Mouse (Mus musculus): ENCODE results near the gene Gm42421. TPM values are rescaled to one million over a fixed set of nuclear protein-coding genes. Genes with fewer than 3 reads are reported as not detected.

The Gm42421 gene
- polyA plus RNA-seq, 1 experiment from 2014 or later = 0.64 TPM

DNA sequence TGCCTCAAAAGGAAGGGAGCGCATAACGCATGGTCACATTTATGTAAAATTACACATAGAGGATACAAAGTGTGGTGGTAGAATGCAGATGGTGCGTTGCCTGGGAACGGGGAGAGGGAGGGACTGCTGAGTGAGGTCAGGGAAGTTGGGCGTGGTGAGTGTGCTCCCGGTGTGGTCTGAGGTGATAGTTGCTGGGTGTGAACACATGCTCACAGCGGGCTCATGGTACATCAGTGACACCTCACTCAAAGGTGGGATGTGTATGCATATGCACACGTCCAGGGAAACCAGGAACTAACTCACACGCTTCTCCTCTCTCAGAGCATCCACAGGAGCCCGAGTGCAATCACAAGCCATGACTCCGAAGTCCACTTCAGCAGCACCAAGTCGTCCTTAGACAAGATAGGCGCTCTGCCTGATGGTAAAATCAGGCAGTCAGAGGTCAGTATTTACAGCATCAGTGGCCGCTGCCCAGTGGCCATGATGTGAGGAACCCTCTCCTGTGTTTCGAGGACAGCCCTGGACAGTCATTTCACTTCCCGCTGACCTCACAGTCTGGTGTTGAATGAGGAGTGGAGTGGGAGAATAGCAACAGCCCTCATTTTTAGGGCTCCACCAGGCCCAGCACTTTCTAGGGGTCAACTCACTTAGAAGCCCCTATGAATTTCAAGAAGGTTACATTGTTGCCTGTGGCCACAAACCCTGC is 48.9 kb downstream of the Gm42421 start:
- H3K27ac ChIP-seq (ENCODE audit: low read depth, low read length) = no peak overlapping the region
- H3K9ac ChIP-seq (ENCODE audit: low read depth, low read length) = no peak overlapping the region
- H3K4me1 ChIP-seq (ENCODE audit: control insufficient read depth, insufficient read depth, low read length) = 0 out of 2 replicates have a peak, but pooled peaks cover 2% of the 10 kb centered on the region
- H3K4me2 ChIP-seq (replicated peaks; ENCODE audit: low read depth, low read length) = no peak overlapping the region
- 71% methylated on average over 16 of the region's 16 CpGs for WGBS
- no peak for ATAC-seq (ENCODE audit: low FRiP score, low TSS enrichment)
- no peaks in the 10 kb centered on the region for H3K36me3 ChIP-seq (ENCODE audit: control insufficient read depth, insufficient read depth, low read length)
- no peaks in the 10 kb centered on the region for H3K9me3 ChIP-seq (ENCODE audit: control insufficient read depth, low read length)
- H3K27me3 ChIP-seq (ENCODE audit: control insufficient read depth, insufficient read depth, low read length) = no peaks in the 10 kb centered on the region
- H3K4me3 ChIP-seq (ENCODE audit: low read length) = no peak overlapping the region

GRCm38 (mm10) chr5:143980858-143981257 is 52.9 kb downstream of the Gm42421 start:
- 0 out of 2 replicates have a peak, but pooled peaks cover 2% of the 10 kb centered on the region for H3K4me1 ChIP-seq (ENCODE audit: control insufficient read depth, insufficient read depth, low read length)
- peaks cover 8% of the 10 kb centered on the region for H3K36me3 ChIP-seq (ENCODE audit: control insufficient read depth, insufficient read depth, low read length)
- no peak overlapping the region for H3K4me2 ChIP-seq (replicated peaks; ENCODE audit: low read depth, low read length)
- 27% methylated on average over 9 of the region's 9 CpGs for WGBS
- H3K4me3 ChIP-seq (ENCODE audit: low read length) = no peak overlapping the region
- H3K27me3 ChIP-seq (ENCODE audit: control insufficient read depth, insufficient read depth, low read length) = no peaks in the 10 kb centered on the region
- no peaks in the 10 kb centered on the region for H3K9me3 ChIP-seq (ENCODE audit: control insufficient read depth, low read length)
- no peak overlapping the region for H3K27ac ChIP-seq (ENCODE audit: low read depth, low read length)
- H3K9ac ChIP-seq (ENCODE audit: low read depth, low read length) = no peak overlapping the region
- 0 out of 2 replicates have a peak, but pooled peaks have one; percentile 60 for ATAC-seq (ENCODE audit: low FRiP score, low TSS enrichment)

GRCm38 (mm10) chr5:143982361-143982760 is 54.4 kb downstream of the Gm42421 start:
- WGBS = 80% methylated on average over 2 of the region's 2 CpGs
- H3K4me2 ChIP-seq (replicated peaks; ENCODE audit: low read depth, low read length) = no peak overlapping the region
- peaks cover 17% of the 10 kb centered on the region for H3K36me3 ChIP-seq (ENCODE audit: control insufficient read depth, insufficient read depth, low read length)
- H3K4me3 ChIP-seq (ENCODE audit: low read length) = no peak overlapping the region
- H3K27ac ChIP-seq (ENCODE audit: low read depth, low read length) = no peak overlapping the region
- no peak for ATAC-seq (ENCODE audit: low FRiP score, low TSS enrichment)
- no peak overlapping the region for H3K9ac ChIP-seq (ENCODE audit: low read depth, low read length)
- H3K9me3 ChIP-seq (ENCODE audit: control insufficient read depth, low read length) = no peaks in the 10 kb centered on the region
- H3K4me1 ChIP-seq (ENCODE audit: control insufficient read depth, insufficient read depth, low read length) = 0 out of 2 replicates have a peak, but pooled peaks cover 2% of the 10 kb centered on the region
- H3K27me3 ChIP-seq (ENCODE audit: control insufficient read depth, insufficient read depth, low read length) = no peaks in the 10 kb centered on the region

DNA sequence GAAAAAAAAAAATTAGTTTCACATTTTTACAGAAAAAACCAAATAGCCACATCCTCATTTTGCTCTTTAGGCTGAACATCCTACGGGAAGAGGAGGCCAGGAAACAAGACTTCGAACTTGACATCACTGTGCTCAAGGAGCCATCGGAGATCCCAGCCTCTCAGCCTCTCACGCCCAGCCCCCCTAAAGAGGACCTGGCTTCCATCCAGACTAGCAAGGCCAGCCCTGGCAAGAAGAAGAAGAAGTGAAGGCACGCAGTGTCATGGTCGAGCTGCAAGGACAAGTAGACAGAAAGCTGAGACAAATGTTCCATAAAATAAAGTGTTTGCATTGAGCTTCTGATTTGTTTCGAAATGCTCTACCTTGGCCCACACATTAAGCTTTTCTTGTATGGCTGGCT is 57.4 kb downstream of the Gm42421 start:
- WGBS = 92% methylated on average over 7 of the region's 7 CpGs
- Histone ChIP-seq H3K4me2 (replicated peaks; ENCODE audit: low read depth, low read length) (no peak overlapping the region), H3K4me3 (ENCODE audit: low read length) (no peak overlapping the region), H3K27me3 (ENCODE audit: control insufficient read depth, insufficient read depth, low read length) (no peaks in the 10 kb centered on the region), H3K9me3 (ENCODE audit: control insufficient read depth, low read length) (no peaks in the 10 kb centered on the region), H3K36me3 (ENCODE audit: control insufficient read depth, insufficient read depth, low read length) (peaks cover 47% of the 10 kb centered on the region), H3K9ac (ENCODE audit: low read depth, low read length) (no peak overlapping the region), H3K27ac (ENCODE audit: low read depth, low read length) (no peak overlapping the region), H3K4me1 (ENCODE audit: control insufficient read depth, insufficient read depth, low read length) (0 out of 2 replicates have a peak, but pooled peaks cover 2% of the 10 kb centered on the region)
- ATAC-seq (ENCODE audit: low FRiP score, low TSS enrichment) = no peak

Other genes with a start within 250 kb of the Gm42421 start
- gene Usp42, start 195.9 kb upstream of the Gm42421 start, polyA plus RNA-seq (2014; fragmentation: Nextera tagmentation; extraction: Ambion mirVana) = 17.2 and 23.6 TPM in 2 replicates
- 31.5 and 49.9 TPM in 2 replicates for gene Eif2ak1, start 110.4 kb upstream of the Gm42421 start, polyA plus RNA-seq (2014; fragmentation: Nextera tagmentation; extraction: Ambion mirVana)
- 0.31 and 0.36 TPM in 2 replicates for gene Ankrd61, start 30.5 kb upstream of the Gm42421 start, polyA plus RNA-seq (2014; fragmentation: Nextera tagmentation; extraction: Ambion mirVana)
- 113 and 120 TPM in 2 replicates for gene Aimp2, start 18.3 kb upstream of the Gm42421 start, polyA plus RNA-seq (2014; fragmentation: Nextera tagmentation; extraction: Ambion mirVana)
- gene Pms2, start 18.2 kb upstream of the Gm42421 start, polyA plus RNA-seq (2014; fragmentation: Nextera tagmentation; extraction: Ambion mirVana) = 27.2 and 37.5 TPM in 2 replicates
- gene Rsph10b, start 4.9 kb downstream of the Gm42421 start, polyA plus RNA-seq (2014; fragmentation: Nextera tagmentation; extraction: Ambion mirVana) = 0.54 and 0.68 TPM in 2 replicates
- gene Ccz1, start 86.7 kb downstream of the Gm42421 start, polyA plus RNA-seq (2014; fragmentation: Nextera tagmentation; extraction: Ambion mirVana) = 85.2 and 97.1 TPM in 2 replicates
- 6.5 and 8.2 TPM in 2 replicates for gene Ocm, start 98.5 kb downstream of the Gm42421 start, polyA plus RNA-seq (2014; fragmentation: Nextera tagmentation; extraction: Ambion mirVana)
- 4.1 and 6.8 TPM in 2 replicates for gene Lmtk2, start 172.3 kb downstream of the Gm42421 start, polyA plus RNA-seq (2014; fragmentation: Nextera tagmentation; extraction: Ambion mirVana)